Mouse (Mus musculus) fibroblast of lung, adult 2 months (primary cell): ENCODE data around the gene Sfxn3.

ENCODE experiments used
- DNase-seq: peaks from one replicate; pipeline ENCODE4 v3.0.0-alpha.2; 2011; ENCODE audit warnings: low read depth

Gene Sfxn3

DNA sequence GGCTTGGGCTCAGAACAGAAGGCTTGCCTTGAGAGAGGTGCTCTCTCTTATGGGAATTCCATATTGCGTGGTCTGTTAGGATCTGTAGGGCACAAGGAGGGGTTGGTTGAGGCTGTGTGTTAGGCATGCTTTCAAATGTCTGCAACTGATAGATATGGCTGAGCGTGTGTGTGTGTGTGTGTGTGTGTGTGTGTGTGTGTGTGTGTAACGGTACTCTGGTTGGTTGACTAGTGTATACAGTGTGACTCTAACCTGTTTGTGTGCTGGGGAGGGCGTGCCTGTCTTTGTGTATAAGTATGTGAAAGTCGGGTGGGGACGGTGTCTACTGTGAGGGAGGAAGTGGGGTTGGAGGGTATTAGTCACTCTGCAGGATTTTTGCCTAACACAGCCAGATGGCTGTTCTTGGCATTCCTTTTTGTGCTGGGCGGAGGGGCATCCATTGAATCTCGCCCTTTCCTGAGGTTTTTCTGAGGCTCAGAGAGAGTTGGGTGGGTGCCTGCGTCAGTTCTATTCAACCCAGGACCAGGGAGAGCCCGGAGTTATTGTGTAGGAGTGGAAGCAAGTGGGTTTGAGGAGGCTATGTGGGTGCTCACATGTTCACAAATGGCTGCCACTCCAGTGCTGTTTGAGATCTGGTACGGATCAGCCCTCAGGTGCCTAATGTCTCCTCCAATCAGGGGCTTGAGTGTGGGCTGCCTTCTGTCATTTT, 786 bp downstream of the Sfxn3 start:
- peak; percentile 86 for DNase-seq

DNA sequence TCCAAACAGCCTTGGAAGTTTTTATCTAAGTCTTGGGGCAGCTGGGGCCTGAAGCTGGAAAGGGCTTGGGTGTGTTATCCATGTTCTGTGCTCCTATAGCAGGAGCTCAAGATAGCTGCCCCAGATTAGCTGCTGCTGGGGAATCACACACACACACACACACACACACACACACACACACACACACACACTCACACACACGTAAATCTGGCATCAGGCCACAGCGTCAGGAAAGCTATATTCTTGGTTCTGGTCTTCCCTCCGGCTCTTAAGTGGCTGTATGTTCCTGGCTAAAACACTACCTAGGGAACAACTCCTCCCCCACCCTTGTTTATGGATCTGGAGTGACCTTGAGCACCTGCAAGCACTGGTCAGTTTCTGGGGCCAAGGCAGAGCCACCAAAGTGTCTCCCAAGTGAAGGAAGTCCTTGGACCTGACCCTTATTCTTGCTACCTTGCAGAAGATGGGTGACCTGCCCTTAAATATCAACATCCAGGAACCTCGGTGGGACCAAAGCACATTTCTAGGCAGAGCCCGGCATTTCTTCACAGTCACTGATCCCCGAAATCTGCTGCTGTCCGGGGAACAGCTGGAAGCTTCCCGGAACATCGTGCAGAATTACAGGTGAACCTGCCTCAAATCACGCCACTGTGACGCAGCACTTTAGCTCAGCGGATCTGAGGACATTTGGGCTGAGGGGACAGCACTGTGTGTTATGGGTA, 1.5 kb downstream of the Sfxn3 start:
- DNase-seq: no peak

DNA sequence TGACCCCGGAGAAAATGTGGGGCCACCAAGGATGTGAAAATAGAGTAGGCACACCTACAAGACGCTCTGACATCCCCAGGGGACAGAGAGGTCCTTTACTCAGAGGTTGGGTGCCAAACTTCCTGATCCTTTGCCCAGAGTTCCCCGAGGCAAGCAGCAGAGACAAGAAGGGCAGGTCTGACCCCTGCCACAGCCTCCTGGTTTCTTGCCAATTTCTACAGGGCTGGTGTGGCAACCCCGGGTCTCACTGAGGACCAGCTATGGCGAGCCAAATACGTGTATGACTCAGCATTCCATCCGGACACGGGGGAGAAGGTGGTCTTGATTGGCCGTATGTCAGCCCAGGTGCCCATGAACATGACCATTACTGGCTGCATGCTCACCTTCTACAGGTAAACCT, 2.2 kb downstream of the Sfxn3 start:
- DNase-seq: no peak

DNA sequence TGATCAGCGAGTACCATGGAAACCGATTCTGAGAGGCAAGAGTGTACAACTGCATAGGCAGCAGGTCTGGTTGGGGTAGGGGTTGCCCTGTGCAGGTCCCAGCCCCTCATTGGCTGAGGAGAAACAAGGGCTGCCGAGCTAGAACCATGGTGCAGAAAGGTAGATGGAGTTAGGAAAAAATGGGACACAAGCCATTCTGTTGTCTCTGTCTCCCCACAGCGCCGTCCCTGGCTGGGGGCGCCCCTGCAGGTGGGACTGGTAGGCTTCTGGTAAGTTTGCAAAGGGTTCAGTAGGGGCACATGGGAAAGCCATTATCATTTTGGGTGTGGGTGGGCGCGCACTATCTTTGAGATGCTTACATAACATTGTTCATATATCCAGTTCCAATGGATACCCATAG, 6.1 kb downstream of the Sfxn3 start:
- no peak for DNase-seq

DNA sequence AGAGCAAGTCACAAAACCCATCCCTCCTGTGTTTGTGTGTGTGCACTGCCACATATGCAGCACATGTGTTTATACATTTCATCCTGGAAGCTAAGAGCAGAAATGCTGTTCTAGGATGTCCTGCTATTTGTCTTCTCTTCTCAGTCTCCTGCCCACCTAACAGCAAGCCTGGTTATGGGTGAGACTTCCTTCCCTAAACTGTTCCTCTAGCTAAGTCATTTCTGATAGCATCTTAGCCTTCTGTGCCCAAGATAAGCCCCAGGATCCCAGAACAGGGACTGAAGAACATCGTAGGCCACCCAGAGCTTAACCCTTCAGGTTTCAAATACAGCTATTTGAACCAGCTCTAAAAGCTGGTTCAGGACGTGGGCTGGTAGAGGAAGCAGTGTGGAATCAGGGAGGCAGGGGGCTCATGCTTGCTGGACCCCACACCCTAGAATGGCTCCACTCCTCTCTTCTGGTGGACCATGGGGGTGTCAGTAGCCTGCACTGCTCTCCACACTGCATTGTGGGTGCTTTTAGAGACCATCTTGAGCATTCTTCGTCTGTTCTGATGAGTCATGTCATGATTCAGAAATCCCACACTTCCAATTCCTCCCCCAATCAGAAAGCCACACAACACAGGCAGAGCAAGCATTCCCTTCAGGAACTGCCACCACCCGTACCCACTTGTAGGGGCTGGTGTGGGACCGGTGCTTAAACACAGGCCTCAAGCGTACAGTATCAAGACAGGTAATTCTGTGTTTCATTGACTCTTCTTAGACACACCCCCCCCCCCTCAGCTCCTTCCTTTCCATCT, 7.8 kb downstream of the Sfxn3 start:
- no peak for DNase-seq

DNA sequence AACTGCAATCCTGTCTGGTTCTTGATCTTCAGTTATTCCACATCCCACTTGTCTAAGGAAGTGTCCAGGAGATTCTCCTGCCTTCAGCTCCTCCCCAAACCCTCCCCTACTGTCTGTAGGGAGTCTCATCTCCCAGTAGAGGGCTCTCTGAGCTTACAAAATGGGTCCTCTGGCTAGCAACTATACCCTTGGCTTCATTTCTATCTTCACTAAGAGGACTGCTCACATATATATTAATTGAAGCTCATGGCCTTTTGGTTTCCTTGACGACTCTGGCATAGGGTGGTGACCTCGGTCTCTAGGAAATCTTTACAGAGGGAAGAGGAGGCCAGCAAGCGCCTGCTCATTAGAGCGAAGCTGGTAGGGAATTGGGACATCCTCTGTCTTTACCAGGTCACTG, 9.1 kb downstream of the Sfxn3 start:
- no peak for DNase-seq

DNA sequence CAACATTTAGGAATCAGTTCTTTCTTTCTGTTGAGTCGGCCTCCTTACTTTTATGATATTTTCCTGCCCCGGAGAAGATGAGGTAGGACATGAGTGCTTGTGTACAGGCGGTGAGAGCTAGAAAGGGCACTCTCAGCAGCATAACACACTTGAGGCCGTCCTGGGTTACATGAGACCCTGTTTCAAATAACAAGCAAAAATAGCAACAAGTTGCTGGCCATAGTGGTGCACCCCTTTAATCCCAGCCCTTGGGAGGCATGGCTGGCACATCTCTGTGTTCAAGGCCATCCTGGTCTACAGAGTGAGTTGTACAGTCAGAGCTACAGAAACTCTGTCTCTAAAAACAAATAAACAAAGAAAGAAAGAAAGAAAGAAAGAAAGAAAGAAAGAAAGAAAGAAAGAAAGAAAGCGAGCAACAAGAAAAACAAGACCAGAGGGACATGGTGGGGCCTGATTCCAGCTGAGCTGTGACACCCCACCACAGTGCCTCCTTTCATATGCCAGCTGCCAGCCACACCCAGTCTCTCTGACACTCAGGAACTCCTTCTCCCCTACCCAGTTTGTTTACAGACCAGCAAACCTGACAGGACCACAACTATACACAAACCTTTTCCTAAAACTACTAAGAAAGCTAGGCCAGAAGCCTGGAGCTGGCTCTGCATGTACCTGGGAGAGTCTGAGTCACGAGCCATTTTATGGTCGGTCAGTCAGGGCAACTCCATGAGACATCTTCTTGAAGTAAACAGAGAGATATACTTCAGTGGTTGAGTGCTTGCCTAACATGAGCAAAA, 9.8 kb downstream of the Sfxn3 start:
- no peak for DNase-seq

DNA sequence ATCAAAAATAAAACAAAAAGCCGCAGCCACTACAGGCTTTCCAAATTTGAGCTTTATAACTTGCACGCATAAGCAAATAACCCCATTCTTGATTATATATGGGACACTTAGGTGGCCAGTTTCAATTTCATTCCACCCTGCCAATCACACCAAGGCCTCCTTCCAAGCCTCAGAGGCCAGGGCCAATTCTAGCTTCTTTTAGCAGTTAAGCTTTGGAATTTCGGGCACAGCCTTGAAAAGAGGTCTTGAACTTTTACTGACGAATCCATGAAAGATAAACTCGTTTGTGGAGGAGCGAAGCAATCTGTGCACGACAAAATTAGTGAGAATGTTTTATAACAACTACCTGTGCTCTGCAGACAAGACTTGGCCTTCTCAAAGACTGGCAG, 10.4 kb downstream of the Sfxn3 start:
- DNase-seq: no peak

DNA sequence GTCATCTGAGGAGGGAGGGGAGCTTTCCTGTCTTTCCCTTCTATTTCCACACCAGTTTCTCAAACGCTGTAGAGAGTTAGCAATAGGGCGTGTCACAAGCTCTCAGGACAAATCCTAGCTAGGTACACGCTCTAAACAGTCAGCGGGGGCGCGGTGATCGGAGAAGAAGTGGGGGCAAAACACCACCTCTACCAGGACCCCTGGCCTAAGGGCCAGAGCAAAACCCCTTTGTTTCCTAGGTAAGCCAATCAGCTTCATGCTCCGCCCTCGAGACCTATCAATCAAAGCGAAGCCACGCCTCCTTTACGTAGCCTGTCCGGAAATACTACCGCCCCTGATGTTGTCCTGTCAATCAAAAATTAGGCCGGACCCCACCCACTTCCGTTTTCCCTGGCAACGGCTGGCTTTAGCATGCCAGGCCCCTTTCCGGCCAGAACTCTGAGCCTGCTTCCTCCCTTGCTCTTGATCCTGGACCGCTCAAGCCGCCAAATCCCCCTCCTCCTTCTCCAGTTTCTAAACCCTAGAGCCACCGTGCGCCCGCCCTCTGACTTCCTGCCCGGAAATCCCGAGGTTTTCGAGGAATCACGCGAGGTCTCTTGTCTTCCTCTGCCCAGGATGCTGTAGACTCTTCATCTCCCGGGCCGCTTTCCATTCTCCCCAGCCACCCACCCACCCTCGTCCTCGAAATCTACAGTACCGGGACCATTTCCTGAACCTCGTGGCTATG, 11.0 kb downstream of the Sfxn3 start:
- DNase-seq: peak; percentile 95

DNA sequence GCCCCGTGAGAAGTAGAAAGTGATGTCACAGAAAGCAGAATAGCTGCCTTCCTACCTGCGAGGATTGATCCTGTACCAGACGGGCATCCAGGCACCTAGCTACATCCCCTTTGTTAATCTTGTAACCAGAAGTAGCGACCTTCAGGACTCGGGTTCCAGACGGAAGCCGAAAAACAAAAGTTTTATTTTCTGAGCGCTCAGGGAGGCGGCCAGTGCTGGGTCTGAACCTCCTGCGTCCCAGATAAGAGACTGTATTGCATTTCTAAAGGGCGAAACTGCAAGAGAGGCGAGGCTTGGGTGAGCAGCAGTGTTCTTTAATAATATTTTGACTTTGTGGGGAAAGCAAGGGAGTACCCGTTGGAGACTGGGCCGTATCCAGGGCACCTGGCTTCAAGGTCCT, 11.5 kb downstream of the Sfxn3 start:
- DNase-seq: no peak

DNA sequence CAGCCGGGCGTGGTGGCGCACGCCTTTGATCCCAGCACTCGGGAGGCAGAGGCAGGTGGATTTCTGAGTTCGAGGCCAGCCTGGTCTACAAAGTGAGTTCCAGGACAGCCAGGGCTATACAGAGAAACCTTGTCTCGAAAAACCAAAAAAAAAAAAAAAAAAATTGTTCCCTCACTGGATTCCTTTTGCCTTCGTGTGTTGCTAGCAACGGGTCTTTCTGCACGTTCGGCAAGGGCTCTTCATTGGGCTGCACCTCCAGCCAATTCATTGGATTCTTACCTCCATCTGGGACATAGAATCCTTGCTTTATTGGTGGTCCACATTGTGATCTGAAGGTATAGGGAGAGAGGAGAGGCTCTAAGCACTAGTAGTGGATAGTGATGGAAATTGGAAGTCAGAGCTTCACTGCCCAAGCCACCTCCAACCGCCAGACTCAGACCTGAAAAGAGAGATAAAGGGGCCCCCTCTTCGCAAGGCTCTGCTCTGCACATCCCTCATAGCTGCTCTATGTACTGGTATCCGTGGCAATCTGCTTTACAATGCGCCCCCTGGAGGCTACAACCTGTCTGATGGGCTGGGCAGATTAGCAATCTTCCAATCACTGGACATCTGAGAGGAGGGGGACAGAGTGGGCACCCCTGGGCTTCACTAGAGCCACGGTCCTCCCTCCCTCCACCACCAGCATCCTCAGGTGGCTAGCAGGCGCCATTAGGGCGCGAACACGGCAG, 16.4 kb downstream of the Sfxn3 start:
- DNase-seq: no peak

DNA sequence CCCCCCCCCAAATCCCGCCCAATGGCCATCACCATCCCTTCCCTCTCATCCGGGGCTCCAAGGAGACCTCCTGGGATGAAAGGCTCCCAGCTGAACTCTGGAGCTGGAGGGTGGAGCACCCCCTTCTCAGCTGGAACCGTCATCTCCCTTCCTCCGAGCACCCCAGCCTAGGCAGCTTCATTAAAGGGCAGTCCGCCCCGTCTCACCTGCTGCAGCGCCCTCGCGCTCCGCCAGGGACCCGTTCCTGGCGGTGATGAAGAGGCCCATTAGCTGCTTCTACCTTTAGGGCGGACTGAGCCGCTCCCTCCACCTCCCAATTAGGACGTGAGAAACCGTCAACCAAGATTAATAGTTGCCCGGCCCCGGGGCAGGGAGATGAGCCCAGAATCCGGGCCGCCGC, 17.9 kb downstream of the Sfxn3 start:
- DNase-seq: no peak

DNA sequence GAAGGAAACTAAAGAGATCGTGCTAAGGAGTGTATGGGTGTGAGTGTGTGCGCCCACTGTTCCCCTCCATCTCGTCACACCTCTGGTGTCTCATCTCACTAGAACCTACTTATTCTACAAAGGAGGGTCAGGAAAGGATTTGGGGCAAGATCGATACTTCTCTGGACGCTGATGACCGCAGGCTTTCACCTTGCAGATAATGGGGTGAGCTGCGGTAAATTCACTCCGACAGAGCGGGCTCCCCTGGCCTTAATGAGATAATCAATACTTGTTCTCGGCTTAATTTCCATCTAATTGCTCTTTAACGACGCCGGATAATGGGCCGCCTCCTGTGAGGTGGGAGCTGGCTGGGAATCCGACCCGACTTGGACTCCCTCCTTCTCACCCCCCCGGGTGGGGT, 19.9 kb downstream of the Sfxn3 start:
- DNase-seq: no peak

DNA sequence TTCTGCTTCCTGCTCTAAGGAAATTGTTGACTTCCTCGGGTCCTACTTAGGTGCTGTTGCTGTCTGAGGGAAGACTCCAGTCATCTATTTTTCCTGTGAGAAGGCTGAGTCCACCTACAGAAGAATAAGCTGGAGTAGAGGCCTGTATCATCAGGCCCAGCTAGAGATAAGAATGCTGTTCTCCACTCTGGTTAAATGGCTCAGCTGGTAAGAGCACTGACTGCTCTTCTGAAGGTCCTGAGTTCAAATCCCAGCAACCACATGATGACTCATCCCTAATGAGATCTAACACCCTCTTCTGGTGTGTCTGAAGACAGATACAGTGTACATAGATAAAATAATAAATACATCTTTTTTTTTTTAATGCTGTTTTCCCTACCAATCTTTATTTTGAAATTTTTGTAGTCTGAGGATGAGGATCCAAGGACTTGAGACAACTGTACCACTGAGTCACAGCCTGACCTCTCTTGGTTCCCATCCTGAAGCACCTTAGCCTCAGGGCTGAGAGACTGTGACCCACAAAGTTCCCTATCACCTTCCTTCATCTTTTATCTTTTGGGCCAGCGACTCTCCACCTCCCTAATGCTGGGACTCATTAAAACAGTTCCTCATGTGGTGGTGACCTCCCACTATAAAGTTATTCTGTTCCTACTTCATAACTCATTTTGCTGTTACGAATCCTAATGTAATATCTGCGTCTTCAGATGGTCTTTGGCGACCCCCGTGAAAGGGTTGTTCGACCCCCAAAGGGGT, 20.6 kb downstream of the Sfxn3 start:
- DNase-seq: no peak

DNA sequence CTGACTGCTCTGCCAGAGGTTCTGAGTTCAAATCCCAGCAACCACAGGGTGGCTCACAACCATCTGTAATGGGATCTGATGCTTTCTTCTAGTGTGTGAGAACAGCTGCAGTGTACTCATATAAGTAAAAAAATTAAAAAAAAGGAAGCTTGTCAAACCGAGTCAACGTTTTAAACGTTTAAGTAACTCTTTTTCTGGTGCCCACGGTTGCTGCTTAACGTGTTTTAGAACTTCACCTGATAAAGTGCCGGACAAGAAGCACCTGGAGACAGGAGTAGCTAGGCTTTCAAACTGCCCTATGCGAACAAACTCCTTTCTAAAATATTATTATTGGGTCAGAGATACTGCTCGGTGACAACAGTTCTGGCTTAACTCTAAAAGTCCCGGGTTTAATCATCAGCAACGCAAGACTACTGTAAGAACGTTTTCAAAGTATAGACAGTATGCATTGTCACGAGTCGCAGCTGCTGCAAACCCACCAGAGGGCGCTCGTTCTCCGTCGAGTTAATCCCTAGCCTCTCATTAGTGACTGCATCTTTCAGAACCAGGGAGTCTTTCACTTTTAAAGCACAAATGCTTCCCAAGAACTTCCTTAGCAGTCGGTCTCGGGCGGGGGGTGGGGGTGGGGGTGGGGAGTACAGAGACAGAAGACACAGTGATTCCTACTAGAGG, 26.7 kb downstream of the Sfxn3 start:
- DNase-seq: no peak

DNA sequence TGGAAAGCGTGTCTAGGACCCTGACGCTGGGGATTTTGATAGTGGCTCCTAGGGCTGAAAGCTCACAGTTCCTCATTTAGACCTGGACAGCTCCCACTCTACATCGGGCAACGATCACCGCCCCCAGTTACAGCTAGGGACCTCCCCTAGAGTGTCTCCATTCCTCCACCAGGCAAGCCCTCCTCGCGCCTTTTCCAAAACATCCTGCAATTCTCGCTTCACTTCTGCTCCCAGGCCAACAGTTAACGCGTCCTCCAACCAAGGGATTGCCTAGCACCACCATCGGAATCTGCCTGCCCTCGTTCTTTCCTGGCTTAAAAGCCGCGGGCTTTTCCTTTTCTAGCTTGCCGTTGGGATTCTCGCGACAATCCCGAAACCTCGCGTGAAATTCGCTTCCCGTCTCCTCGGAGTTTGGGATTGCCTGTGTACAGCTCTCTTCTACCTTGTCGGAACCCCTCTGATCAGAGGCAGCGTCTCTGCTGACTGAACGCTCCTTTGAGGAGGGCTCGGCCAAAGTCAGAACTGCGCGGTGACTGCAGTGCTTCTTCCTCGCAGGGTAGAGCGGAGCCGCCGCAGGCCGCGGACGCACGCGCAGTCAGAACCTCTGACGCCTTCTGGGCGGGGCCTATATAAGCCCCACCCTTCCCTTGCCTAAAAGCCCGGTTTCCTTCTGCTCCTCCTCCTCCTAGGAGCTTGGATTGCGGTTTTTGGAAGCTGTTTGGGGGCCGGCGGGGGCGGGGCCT, 27.4 kb downstream of the Sfxn3 start, which contains the start of gene Kazald1:
Gene Kazald1, plus strand, starts transcription at position 662 of the 743 bp plus-strand sequence.
- peak; percentile 86 for DNase-seq

DNA sequence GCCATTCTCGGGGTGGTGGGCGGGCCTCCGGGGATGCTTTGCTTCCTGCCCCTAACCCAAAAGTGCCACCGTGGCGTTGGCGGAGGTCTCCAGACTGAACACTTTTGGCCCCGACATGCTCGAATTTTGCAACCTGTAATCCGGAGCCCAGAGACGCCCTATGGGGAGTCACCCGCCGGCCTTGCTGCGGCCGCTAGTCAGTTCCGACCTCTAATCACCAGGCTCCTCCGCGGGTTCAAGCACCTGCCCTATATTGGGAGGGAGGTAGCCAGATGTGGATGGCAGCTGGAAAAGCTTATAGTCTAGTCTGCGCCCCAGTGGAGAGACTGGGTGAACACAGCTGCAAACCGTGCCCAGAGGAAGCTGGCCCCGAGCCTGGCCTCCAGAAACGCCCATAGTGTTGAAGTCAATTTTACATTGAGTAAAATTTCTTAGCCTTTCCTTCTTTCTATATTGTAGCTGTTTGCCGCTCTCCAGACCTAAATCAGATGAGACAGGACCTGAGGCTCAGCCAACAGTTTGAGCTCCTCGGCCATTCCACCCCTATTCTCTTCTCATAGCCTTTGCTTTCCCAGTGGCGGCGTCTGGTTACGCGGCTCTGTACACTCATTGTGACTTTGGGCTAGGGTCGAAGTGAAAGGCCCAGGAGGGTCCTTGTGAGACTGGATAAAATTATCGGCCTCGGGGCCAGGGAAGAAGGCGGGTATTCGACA, 28.2 kb downstream of the Sfxn3 start:
- no peak for DNase-seq

DNA sequence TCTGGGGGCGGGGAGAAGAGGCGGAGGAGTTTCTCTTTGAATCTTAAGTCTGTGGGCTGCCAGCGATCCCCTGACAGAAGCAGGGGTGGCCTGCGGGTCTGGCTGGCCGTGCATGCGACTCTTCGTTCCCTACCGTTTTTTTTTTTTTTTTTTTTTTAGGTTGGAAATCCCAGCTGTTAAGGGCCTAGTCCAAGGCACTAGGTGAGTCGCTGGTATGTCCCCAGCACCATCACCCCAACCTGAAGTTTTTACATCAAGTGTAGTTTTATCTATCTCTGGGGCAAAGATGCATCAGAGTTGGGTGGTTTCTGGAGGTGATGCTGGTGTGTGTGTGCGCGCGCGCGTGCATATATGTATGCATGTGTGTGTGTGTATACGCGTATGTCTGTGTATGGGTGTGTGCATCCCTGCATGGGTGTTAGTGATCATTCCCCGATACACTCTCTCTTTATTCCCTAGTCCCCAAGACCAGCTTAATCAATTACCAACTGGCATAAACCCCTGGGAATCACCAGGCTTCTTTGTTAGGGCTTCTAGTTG, 28.8 kb downstream of the Sfxn3 start:
- DNase-seq: no peak
